Mouse (Mus musculus) brown adipose tissue, adult 24 weeks (tissue): ENCODE measurements at regions not wholly inside any gene's neighbourhood (a gene's known extent, or its start where the extent isn't known, plus 50 kb on each side); places are given as distances from the start of the nearest gene placed in this dataset.
"Not testable (repeated sequence)": the region's sequence is repeated elsewhere in the genome, so short reads cannot be mapped to it uniquely, and the experiment has no call there.

Experiments used
- H3K27ac ChIP-seq: fragments of 200-500 bp; replicated peaks from 2 replicates; pipeline ENCODE4 v1.5.1; 2012; ENCODE audit warnings: low read depth, mild to moderate bottlenecking, low read length
- H3K4me1 ChIP-seq: fragments of 200-500 bp; 2 replicates; pipeline ENCODE4 v1.6.1; 2012; ENCODE audit warnings: low read length, mixed read lengths; ENCODE audit not compliant: control insufficient read depth, insufficient read depth, insufficient read length
- H3K4me3 ChIP-seq: fragments of 200-500 bp; 2 replicates; pipeline ENCODE4 v1.5.1; 2012; ENCODE audit warnings: low read depth, mild to moderate bottlenecking, low read length, moderate library complexity; ENCODE audit not compliant: insufficient read depth

DNA sequence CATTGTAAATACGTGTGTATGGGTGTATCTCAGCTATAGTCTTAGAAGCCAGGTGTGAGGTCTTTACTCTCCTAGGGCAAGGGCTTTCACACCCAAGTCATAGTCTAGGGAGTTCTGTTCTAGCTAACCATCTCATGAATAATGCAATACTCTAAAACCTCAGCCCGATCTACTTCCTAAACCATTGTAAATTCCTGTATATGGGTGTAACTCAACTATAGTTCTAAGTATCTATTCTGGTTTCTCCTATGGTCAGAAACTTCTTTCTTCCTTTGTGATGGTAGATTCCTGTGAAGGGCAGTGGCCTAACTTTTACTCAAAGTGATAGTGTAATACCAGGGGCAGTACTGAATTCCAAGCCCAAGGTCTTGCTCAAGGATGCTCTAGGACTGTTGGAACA is 58.7 kb upstream of the Srd5a3 start:
- not testable (repeated sequence) for H3K4me1 ChIP-seq, H3K4me3 ChIP-seq, H3K27ac ChIP-seq

DNA sequence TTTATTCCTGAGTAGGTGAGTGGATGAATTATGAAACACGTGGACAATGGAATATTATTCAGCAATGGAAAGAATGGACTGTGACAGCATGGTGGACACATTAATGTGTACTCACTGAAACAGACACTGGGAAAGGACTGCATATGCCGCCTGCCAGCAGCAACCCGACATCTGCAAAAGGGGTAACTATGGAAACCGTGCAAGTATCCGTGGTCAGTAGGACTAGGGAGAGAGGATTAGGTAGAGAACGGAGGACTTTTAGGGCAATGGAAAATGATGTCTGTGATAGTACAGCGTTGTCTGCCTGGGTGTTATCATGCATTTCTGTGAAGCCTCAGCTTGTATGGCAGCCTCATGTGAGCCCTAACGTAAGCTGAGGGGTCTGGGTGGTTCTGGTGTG is 59.6 kb upstream of the Srd5a3 start:
- Histone ChIP-seq H3K4me1 (peaks cover 5% of the 10 kb centered on the region; the same call in 1 of the 2 replicates), H3K4me3 (no peak overlapping the region), H3K27ac (no peak overlapping the region)

DNA sequence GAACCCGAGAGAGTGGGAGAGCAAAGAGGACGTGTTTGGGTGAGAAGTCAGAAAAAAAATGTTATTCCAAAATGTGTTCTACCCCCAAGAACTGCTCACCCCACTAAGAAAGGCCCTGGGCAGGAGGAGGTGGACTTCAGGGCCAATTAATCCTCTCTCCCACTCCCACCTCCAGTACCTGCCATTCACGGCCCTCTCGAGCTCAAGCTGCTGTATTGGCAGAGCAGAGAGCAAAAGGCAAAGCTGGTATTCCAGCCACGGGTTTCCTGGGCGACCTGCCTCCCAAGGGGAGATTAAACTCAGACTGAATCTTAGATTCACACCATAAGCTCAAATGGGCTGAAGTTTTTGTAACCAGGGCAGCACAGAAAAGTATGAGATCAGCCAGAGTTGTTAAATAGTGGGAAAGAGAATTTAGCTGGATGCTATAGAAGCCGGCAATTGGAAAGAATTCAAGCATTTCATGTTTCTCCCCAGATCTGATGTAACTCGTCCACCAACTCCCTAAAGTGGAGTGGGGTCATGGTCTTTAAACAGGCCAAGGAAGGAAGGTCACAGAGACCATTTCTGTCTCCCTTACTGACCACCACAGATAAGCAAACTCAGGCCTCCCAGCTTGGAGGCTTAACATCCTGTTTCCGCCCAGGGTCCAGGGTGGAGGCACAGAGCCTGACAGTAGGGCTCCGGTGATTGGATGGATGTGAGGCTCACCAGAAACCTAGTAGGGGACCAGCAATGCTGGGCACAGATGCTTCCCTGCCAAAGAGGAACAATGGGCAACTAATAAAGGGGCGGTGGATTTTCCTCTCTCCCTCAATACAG is 60.7 kb upstream of the Srd5a3 start:
- H3K4me3 ChIP-seq, result no peak overlapping the region
- peaks cover 10% of the 10 kb centered on the region; the same call in 1 of the 2 replicates for H3K4me1 ChIP-seq
- 0 out of 2 replicates have a peak overlapping the region, but pooled peaks have one; percentile 28 for H3K27ac ChIP-seq

DNA sequence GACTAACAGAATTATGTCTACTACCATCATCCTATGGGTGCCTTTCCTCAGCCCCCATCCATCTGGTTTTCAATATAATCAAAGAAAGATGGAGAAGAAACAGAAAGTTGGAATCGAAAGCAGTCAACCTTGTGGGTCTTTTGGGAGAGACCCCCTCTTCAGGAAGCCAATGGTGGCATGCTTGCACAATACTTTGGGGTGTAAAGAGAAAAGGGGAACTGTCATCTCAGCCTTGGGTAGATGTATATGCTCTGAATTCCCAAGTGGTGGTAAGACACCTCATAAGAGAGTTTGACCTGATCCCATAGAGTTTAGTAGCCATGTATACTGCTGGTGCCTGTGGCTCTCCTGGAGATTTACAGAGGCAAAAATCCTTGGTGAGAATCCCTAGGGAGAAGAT is 61.6 kb upstream of the Srd5a3 start:
- no peak overlapping the region for H3K4me3 ChIP-seq
- peaks cover 10% of the 10 kb centered on the region; the same call in 1 of the 2 replicates for H3K4me1 ChIP-seq
- H3K27ac ChIP-seq, result no peak overlapping the region

DNA sequence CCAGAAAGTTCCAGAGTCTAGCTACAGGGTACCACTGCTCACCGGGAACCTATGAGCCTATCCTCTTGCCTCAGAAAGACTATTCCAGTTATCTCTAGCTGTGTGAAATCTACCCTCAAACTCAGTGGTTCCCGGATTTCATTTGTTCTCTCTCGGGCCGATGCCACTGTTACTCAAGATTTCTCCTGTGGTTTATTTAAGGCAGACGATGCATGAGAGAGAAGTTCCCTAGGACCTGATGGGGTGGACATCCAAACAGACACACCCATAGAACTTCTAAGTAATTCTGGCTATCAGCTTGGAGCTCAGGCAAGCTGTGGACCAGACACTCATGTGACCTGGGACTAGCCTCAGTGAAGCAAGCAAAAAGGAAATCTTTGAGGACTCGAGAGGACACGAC is 63.8 kb upstream of the Srd5a3 start:
- Histone ChIP-seq H3K27ac (no peak overlapping the region), H3K4me3 (no peak overlapping the region), H3K4me1 (peaks cover 10% of the 10 kb centered on the region; the same call in 1 of the 2 replicates)

DNA sequence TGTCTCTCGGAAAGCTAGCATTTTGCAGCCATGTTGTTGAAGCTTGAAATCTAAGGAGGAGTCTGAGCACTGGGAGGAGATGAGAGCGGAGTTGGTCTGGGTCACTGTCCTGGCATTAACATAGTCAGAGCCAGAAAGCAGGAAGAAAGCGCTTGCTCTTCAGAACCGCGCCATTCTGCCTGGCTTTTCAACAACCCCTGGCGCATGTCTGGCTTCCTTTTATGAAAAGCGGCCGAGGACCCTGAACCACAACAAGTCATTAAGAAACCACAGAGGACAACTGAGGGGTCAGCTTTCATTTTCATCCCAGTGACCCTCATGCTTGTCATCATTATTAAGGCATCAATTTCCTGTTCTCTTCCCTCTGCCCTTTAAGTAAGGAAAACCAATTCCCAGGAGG is 64.7 kb upstream of the Srd5a3 start:
- Histone ChIP-seq H3K4me1 (peaks cover 10% of the 10 kb centered on the region; the same call in 1 of the 2 replicates), H3K27ac (peak overlapping the region; percentile 41; the same call in 1 of the 2 replicates), H3K4me3 (peak overlapping the region; percentile 37)

DNA sequence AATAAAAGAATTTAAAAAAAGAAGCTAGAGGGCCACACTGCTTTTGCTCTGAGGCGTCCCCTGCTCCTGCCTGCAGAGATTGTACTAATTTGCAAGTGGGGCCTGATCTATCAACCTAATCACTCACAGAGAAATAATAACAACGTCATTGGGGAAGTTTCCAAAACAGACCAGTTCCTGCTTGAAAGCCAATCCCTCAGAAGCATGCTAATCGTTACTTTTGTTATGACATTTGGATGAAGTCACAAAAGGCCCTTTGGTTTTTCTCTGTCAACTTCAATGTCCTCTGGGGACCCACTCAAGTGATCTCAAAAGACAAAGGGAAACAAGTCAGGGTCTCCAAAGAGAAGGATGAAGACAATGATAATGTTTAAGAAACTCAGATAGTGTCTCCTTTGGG is 72.2 kb upstream of the Srd5a3 start:
- Histone ChIP-seq H3K27ac (no peak overlapping the region), H3K4me1 (no peaks in the 10 kb centered on the region; the same call in 1 of the 2 replicates), H3K4me3 (no peak overlapping the region)

DNA sequence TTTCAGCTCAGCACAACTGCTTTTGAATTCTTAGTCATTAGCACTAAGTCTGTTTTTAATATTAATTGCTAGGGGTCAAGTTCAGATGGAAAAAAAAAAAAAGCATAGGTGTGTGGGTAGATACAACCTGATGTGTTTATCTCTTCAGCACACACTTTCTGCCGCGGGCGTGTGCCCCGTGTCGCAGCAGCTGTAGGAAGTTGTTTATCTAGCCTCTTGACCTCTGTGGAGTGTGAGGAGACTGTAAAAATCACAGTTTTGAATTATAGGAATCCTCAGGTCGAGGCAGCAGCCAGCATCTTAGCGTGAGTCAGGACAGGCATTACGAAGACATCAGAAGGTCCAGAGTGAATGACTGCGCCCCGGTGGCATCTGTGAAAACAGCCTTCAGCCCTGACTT is 72.8 kb upstream of the Srd5a3 start:
- peak overlapping the region; percentile 13 for H3K27ac ChIP-seq
- H3K4me1 ChIP-seq, result no peaks in the 10 kb centered on the region; the same call in 1 of the 2 replicates
- no peak overlapping the region for H3K4me3 ChIP-seq

DNA sequence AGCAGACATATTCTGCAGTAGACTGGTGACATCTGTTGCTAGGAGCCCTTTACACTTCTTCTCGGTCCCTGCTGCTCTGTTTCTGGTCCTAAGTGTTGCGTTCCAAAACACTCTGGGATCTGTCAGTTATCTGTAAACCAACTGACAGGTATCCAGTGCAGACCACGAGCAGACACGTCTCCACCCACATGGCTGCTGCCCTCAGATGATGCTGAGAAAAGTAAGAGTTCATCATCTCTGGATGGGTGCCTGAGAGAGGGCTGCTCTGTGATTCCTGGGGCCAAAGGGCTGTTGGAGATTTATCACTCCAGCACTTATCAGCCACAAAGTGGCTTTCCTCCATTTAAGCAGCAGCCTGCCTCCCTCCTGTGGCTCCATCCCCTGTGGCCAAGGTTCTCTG is 74.3 kb upstream of the Srd5a3 start:
- no peak overlapping the region for H3K4me3 ChIP-seq
- H3K4me1 ChIP-seq, result no peaks in the 10 kb centered on the region; the same call in 1 of the 2 replicates
- H3K27ac ChIP-seq, result no peak overlapping the region

DNA sequence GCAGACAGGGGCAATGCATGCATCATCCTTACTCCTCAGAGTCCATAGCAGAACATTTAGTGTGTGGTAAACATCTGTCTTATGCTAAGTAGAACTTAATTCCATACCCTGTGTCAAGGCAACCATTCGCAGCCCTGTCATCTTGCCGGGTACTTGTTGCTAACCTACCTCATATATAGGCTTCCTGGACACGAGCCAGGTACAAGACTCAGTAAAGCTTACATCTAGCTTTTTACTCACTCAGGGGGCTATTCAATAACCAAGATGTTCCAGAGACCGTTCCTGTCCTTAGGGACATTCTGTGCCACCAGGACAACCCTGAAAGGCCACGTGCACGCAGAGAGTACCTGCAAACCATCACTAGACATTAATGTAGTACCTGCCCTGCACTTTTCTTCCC is 74.8 kb upstream of the Srd5a3 start:
- no peak overlapping the region for H3K4me3 ChIP-seq
- no peak overlapping the region for H3K27ac ChIP-seq
- no peaks in the 10 kb centered on the region; the same call in 1 of the 2 replicates for H3K4me1 ChIP-seq

DNA sequence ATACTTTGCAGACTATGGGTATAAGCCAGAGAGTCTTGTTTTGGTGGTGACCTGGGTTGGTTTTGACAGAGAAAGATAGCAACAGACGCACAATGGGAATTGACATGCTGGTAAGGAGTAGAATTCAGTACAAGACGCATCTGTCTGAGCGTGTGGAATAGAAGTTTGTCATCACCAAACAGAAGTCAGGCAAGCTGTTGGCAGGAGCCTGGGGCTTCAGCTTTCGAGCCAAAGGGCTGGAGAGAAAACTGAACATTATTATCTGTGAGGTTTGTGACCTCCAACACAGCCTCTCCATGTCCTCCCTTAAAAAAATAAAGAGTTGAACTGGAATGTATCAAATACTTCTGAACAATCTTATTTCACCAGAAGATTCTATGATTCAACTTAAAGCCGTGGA is 75.4 kb upstream of the Srd5a3 start:
- H3K4me1 ChIP-seq, result no peaks in the 10 kb centered on the region; the same call in 1 of the 2 replicates
- H3K27ac ChIP-seq, result no peak overlapping the region

DNA sequence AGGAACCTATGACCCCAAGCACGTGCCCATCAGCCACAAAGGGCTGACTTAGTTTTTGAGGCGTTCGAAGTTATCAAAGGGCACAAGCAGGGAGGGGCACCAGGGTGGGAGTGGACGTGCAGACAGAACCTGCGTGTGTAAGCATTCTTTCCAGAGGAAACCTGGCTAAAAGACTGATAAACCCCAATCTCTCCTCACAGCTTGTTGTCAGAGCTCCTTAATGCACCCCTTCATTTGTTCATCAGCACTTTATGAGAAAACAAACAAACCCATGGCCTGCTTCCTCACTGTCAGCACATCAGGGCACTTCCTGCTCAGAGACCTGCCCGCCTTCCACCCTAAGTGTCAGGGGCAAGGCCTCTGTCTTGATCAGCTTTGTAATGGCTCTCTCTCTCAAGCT is 76.6 kb upstream of the Srd5a3 start:
- H3K4me3 ChIP-seq, result no peak overlapping the region
- H3K4me1 ChIP-seq, result no peaks in the 10 kb centered on the region; the same call in 1 of the 2 replicates
- no peak overlapping the region for H3K27ac ChIP-seq

More for the DNA sequence above, 75.4 kb upstream of the Srd5a3 start:
- no peak overlapping the region for H3K4me3 ChIP-seq

DNA sequence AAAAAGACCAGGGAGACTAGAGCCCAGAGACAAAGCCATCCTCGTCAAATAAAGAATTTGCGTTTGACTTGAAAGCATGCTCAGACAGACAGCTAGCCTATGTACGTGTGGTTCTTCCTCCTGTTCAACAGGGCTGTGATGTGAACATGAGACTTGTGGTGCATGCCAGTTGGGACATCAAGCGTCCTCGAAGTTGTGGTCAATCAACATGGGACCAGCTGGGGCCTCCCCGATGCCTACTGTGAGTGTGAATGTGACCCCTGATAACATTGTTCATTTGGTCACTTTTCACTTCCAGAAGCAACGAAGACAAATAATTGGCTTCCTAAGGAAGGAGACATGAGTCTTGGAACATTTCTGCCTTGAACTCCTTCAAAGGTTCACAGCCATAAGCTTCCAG is 79.8 kb upstream of the Kdr start:
- H3K27ac ChIP-seq, result no peak overlapping the region
- H3K4me3 ChIP-seq, result no peak overlapping the region
- peaks cover 4% of the 10 kb centered on the region for H3K4me1 ChIP-seq

DNA sequence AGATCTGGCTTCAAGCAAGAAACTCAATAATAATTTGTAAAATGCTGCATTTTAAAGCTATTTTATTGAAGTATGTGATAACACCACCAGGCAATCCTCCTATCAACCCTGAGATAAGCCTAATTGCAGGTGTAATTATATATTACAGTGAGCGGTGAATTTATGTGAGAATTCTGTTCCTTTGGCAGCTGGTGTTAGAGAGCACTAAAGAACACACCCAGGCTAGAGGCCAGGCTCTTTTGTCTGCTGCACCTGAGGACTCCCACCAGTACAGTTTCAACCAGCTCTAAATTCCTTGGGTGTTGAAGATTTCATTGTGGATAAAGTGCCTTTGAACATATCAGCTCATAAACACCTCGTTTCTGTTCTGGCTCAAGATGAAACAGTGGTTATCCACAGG is 77.6 kb upstream of the Kdr start:
- Histone ChIP-seq H3K4me3 (no peak overlapping the region), H3K4me1 (peaks cover 4% of the 10 kb centered on the region), H3K27ac (no peak overlapping the region)

DNA sequence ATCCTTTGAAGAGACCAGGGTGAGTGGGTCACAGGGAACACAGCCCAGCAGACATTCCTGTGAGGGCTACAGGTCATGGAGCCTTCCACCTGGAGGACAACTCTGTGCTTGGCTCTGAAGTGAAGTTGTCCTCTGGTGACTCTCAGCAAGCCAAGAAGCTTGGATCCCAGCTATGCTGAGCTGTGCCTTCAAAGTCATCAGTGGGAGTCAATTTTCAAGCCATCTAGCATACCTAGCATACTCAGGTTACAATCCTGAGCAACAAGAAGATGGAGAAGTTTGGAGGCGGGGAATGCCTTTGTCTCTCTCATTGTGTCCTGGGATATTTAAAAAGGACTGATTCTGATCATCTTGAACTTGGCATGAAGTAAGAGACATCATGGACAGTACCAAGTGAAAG is 74.5 kb upstream of the Kdr start:
- Histone ChIP-seq H3K4me1 (peaks cover 4% of the 10 kb centered on the region), H3K4me3 (no peak overlapping the region), H3K27ac (no peak overlapping the region)

DNA sequence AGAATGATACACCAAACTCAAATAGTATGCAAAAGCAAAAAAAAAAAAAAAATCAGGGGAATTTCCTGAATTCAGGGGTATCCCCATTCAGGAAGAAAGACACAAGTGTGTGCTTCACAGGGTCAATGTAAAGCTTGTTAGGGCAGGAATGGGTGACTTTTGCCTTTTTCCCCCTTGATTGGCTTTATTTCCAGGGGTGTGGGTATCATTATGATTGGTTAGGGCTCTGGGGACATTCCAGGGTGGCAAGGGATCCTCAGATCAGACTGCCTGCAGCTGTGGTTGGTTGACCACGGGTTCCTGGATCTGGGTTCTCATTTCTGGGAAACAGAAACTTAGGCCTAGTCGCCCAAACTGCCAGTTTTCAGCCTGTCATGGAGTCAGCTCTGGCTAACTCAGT is 73.4 kb upstream of the Kdr start:
- H3K27ac ChIP-seq, result no peak overlapping the region
- H3K4me3 ChIP-seq, result no peak overlapping the region
- peaks cover 4% of the 10 kb centered on the region for H3K4me1 ChIP-seq
